Mouse (Mus musculus): ENCODE measurements at regions not wholly inside any gene's neighbourhood (a gene's known extent, or its start where the extent isn't known, plus 50 kb on each side); places are given as distances from the start of the nearest gene placed in this dataset.
"Not testable (repeated sequence)": the region's sequence is repeated elsewhere in the genome, so short reads cannot be mapped to it uniquely, and the experiment has no call there.

GRCm38 (mm10) chr6:37741916-37742315, 128.7 kb upstream of the Trim24 start:
- TF ChIP-seq CTCF (IDR thresholded peaks at IDR 0.05); POLR2A (IDR thresholded peaks at IDR 0.05; ENCODE audit: insufficient read depth, low read depth, low read length); EP300 (IDR thresholded peaks at IDR 0.05; ENCODE audit: insufficient read depth, low read depth, low read length): not testable (repeated sequence)
